Mouse (Mus musculus): Measurements from ENCODE around the gene Casp8. TPM values are rescaled to one million over a fixed set of nuclear protein-coding genes. Genes with fewer than 3 reads are reported as not detected.

Casp8 gene
- total and polyA plus RNA-seq, 3 experiments = 15.2 to 17.5 TPM; not detected in 1

GRCm38 (mm10) chr1:58769136-58769535 lies 26.0 kb upstream of the Casp8 start (continued):
- TF ChIP-seq POLR2AphosphoS5 (IDR thresholded peaks at IDR 0.05; ENCODE audit: borderline replicate concordance, low read depth, low read length) (no peak), HCFC1 (IDR thresholded peaks at IDR 0.05; ENCODE audit: low read depth, low read length) (no peak), GABPA (IDR thresholded peaks at IDR 0.05; ENCODE audit: low read depth, low read length) (no peak)

GRCm38 (mm10) chr1:58769701-58770100 lies 25.5 kb upstream of the Casp8 start:
- Histone ChIP-seq H3K4me3 (ENCODE audit: control insufficient read depth in 1 of 2, insufficient read depth in 1 of 2, low read depth in 2 of 2, low read length in 2 of 2) (peak overlapping the region; percentile 37 to 42), H3K27me3 (ENCODE audit: control insufficient read depth in 1 of 2, insufficient read depth in 2 of 2, low read length in 2 of 2) (no peaks in the 10 kb centered on the region; a peak in 1 of 4 replicates), H3K9ac (ENCODE audit: control insufficient read depth, low read depth, low read length, poor library complexity, severe bottlenecking) (no peak overlapping the region), H3K79me2 (ENCODE audit: control insufficient read depth, insufficient read depth, low read length, poor library complexity) (no peaks in the 10 kb centered on the region), H3K4me1 (ENCODE audit: control insufficient read depth in 1 of 2, insufficient read depth in 2 of 2, low read length in 2 of 2) (0 out of 4 replicates have a peak, but pooled peaks cover 0 to 6% of the 10 kb centered on the region in 2 experiments), H3K36me3 (ENCODE audit: control insufficient read depth in 1 of 2, insufficient read depth in 2 of 2, low read length in 2 of 2) (no peaks in the 10 kb centered on the region), H3K9me3 (replicated peaks; ENCODE audit: insufficient read depth, low read length) (no peaks in the 10 kb centered on the region), H3K27ac (ENCODE audit: control insufficient read depth, low read depth, low read length) (no peak overlapping the region)
- peak; percentile 44 for DNase-seq (ENCODE audit: low read depth, low spot score)
- TF ChIP-seq CHD2 (IDR thresholded peaks at IDR 0.05; ENCODE audit: low read length) = no peak
- no peak for TF ChIP-seq NRF1 (IDR thresholded peaks at IDR 0.05; ENCODE audit: insufficient read depth, low read depth, low read length, poor library complexity, severe bottlenecking)
- no peak for TF ChIP-seq ETS1 (IDR thresholded peaks at IDR 0.05; ENCODE audit: low read depth, low read length)
- TF ChIP-seq USF2 (IDR thresholded peaks at IDR 0.05; ENCODE audit: borderline replicate concordance in 1 of 2, insufficient read depth in 1 of 2, low read depth in 1 of 2, low read length in 2 of 2) = no peak
- no peak for TF ChIP-seq ZC3H11A (IDR thresholded peaks at IDR 0.05; ENCODE audit: low read depth, low read length)
- no peak for TF ChIP-seq CTCF (IDR thresholded peaks at IDR 0.05 in 2 of 3, conservative IDR thresholded peaks at IDR 0.05 in 1 of 3; ENCODE audit: control insufficient read depth in 1 of 3, insufficient read depth in 1 of 3, low read depth in 2 of 3, low read length in 3 of 3, poor library complexity in 1 of 3, severe bottlenecking in 1 of 3)
- TF ChIP-seq CHD1 (IDR thresholded peaks at IDR 0.05; ENCODE audit: low read depth, low read length) = no peak
- TF ChIP-seq POLR2A (IDR thresholded peaks at IDR 0.05; ENCODE audit: control insufficient read depth in 1 of 2, insufficient read depth in 1 of 2, low read depth in 1 of 2, low read length in 2 of 2, poor library complexity in 1 of 2) = no peak
- no peak for TF ChIP-seq TCF12 (IDR thresholded peaks at IDR 0.05; ENCODE audit: low read depth, low read length)
- no peak for TF ChIP-seq MAFK (IDR thresholded peaks at IDR 0.05; ENCODE audit: borderline replicate concordance, low read depth, low read length)
- TF ChIP-seq BHLHE40 (IDR thresholded peaks at IDR 0.05; ENCODE audit: borderline replicate concordance, low read depth, low read length) = no peak
- no peak for TF ChIP-seq TBP (IDR thresholded peaks at IDR 0.05; ENCODE audit: low read depth, low read length)
- TF ChIP-seq SMC3 (IDR thresholded peaks at IDR 0.05; ENCODE audit: low read depth, low read length) = no peak
- TF ChIP-seq POLR2AphosphoS5 (IDR thresholded peaks at IDR 0.05; ENCODE audit: borderline replicate concordance, low read depth, low read length) = no peak
- TF ChIP-seq ELF1 (IDR thresholded peaks at IDR 0.05; ENCODE audit: low read depth, low read length) = no peak
- no peak for TF ChIP-seq ZMIZ1 (IDR thresholded peaks at IDR 0.05; ENCODE audit: low read depth, low read length)

Measured in MEL (cell line).